Mouse (Mus musculus) induced T-regulatory cell, adult 2 months (primary cell): ENCODE measurements around the gene Peak1.

ENCODE experiments used
- DNase-seq: peaks from one replicate; pipeline ENCODE4 v3.0.0-alpha.2; 2012; ENCODE audit warnings: low read depth

The Peak1 gene

GRCm38 (mm10) chr9:56415935-56416607 lies 1.8 kb downstream of the Peak1 start:
- no peak for DNase-seq

GRCm38 (mm10) chr9:56415393-56415792 lies 2.5 kb downstream of the Peak1 start:
- DNase-seq, result no peak

GRCm38 (mm10) chr9:56414322-56414721 lies 3.5 kb downstream of the Peak1 start:
- peak; percentile 58 for DNase-seq

- DNase-seq, result no peak
Measured at GRCm38 (mm10) chr9:56412716-56413115, 5.2 kb downstream of the Peak1 start.

- no peak for DNase-seq
Measured at GRCm38 (mm10) chr9:56409928-56410327, 7.9 kb downstream of the Peak1 start.

GRCm38 (mm10) chr9:56404619-56405018 lies 13.2 kb downstream of the Peak1 start:
- no peak for DNase-seq

- DNase-seq, result no peak
Measured at GRCm38 (mm10) chr9:56396306-56396705, 21.6 kb downstream of the Peak1 start.

GRCm38 (mm10) chr9:56392857-56393256 lies 25.0 kb downstream of the Peak1 start:
- DNase-seq, result no peak

- no peak for DNase-seq
Measured at GRCm38 (mm10) chr9:56382786-56383185, 35.1 kb downstream of the Peak1 start.

GRCm38 (mm10) chr9:56374401-56374800 lies 43.5 kb downstream of the Peak1 start:
- no peak for DNase-seq

- DNase-seq, result no peak
Measured at GRCm38 (mm10) chr9:56370710-56371109, 47.2 kb downstream of the Peak1 start.

- DNase-seq, result no peak
Measured at GRCm38 (mm10) chr9:56368814-56369213, 49.1 kb downstream of the Peak1 start.

GRCm38 (mm10) chr9:56363306-56363705 lies 54.6 kb downstream of the Peak1 start:
- no peak for DNase-seq

- no peak for DNase-seq
Measured at GRCm38 (mm10) chr9:56359261-56359660, 58.6 kb downstream of the Peak1 start.

GRCm38 (mm10) chr9:56355186-56355585 lies 62.7 kb downstream of the Peak1 start:
- no peak for DNase-seq

GRCm38 (mm10) chr9:56346321-56346720 lies 71.5 kb downstream of the Peak1 start:
- no peak for DNase-seq

GRCm38 (mm10) chr9:56339426-56340195 lies 78.3 kb downstream of the Peak1 start:
- no peak for DNase-seq

GRCm38 (mm10) chr9:56334363-56334762 lies 83.5 kb downstream of the Peak1 start:
- no peak for DNase-seq

- no peak for DNase-seq
Measured at GRCm38 (mm10) chr9:56332774-56333173, 85.1 kb downstream of the Peak1 start.

GRCm38 (mm10) chr9:56326511-56327005 lies 91.3 kb downstream of the Peak1 start:
- DNase-seq, result peak; percentile 62

GRCm38 (mm10) chr9:56325725-56326124 lies 92.1 kb downstream of the Peak1 start:
- peak; percentile 81 for DNase-seq

GRCm38 (mm10) chr9:56324576-56325355 lies 93.1 kb downstream of the Peak1 start:
- DNase-seq, result peak; percentile 53

GRCm38 (mm10) chr9:56321291-56321690 lies 96.6 kb downstream of the Peak1 start:
- peak; percentile 63 for DNase-seq
